Mouse (Mus musculus): ENCODE measurements around the gene Isg20l2. TPM values are rescaled to one million over a fixed set of nuclear protein-coding genes. Genes with fewer than 3 reads are reported as not detected.

Gene Isg20l2
- polyA plus RNA-seq, 1 experiment, result 12.8 TPM

DNA sequence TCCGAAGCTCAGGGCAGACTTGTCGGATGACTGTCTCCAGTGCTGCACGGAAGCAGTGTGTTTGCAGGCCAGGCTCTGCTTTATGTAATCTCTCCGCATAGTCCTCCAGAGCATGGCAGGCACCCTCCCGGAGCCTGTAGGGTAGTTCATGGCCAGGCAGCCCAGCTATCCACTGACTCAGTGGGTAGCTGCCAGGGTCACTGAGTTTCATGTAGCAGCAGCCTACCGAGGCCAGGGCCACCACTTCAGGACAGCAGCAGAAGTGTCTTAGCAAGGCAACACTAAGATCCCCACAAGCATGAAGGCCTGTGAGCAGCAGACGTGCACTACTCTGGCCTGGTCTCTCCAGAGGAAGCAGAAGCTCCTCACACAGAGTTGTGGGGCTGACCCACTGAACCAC, 5.1 kb upstream of the Isg20l2 start:
- TF ChIP-seq CTCF (IDR thresholded peaks at IDR 0.05; ENCODE audit: insufficient read depth, low read length) (no peak), POLR2A (IDR thresholded peaks at IDR 0.05; ENCODE audit: borderline replicate concordance, extremely low read depth, low read depth, low read length) (no peak)
- H3K4me3 ChIP-seq (replicated peaks; ENCODE audit: extremely low read depth, low read depth, low read length), result no peak overlapping the region
- no peak for DNase-seq
- peaks cover 3% of the 10 kb centered on the region for H3K4me1 ChIP-seq (ENCODE audit: control insufficient read depth, insufficient read depth, low read length)
- 89% methylated on average over 7 of the region's 7 CpGs for WGBS

DNA sequence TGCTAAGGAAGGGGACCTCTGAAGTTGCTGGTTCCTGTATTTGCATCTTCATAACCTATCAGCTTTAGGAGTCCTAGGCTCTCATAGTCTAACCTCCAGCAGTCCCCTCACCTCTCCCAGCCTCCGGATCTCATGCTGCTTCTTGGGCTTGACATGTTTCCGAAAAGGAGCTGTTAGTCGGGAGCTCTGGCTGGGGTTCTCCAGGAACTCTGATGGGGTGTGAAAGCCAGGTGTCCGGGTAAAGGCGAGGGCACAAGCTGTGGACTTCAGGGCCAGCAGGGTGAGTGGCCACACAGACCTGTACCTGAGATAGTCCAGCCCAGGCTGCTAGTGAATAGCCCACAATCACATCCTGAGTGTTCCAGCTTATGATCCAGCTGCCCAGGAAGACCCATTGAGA, 2.7 kb upstream of the Isg20l2 start:
- no peak for DNase-seq
- 86% methylated on average over 5 of the region's 5 CpGs for WGBS
- Histone ChIP-seq H3K4me1 (ENCODE audit: control insufficient read depth, insufficient read depth, low read length) (peaks cover 6% of the 10 kb centered on the region), H3K4me3 (replicated peaks; ENCODE audit: extremely low read depth, low read depth, low read length) (no peak overlapping the region)
- no peak for TF ChIP-seq POLR2A (IDR thresholded peaks at IDR 0.05; ENCODE audit: borderline replicate concordance, extremely low read depth, low read depth, low read length)

DNA sequence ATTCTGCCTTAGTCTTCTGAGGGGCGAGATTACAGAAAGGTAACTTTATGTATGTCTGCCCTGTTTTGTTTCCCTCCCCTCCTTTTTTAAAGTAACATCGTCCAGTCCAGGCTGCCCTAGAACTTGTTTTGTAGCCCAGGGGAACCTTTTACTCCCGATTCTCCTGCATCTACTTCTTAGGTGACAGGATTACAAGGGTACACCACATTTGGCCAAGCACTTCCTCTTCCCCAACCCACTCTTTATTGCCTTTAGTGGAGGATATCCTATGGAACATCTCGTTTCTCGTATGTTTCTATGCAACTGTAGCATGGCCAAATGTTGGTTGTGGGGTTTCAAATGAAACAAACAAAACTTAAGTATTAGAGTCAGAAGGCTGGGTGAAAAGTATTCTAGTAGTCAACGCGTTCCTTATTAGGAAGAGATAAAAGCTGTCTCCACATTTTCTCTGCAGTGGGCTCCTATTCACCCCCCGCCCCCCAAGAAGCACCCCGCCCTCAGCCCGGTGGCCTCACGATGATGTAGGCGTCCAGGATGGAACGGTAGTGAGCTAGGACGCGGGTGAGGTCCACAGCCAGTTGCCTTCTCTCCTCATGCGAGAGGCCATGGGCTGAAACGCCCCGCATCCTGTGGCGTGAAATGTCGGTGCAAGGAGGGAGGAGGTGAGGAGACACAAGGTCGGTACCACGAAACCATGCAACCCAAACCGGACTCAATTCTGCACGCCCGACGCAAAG, 605 bp upstream of the Isg20l2 start:
- WGBS, result 3% methylated on average over 26 of the region's 26 CpGs
- Histone ChIP-seq H3K4me1 (ENCODE audit: control insufficient read depth, insufficient read depth, low read length) (peaks cover 6% of the 10 kb centered on the region), H3K4me3 (replicated peaks; ENCODE audit: extremely low read depth, low read depth, low read length) (peak overlapping the region; percentile 89)
- no peak for TF ChIP-seq POLR2A (IDR thresholded peaks at IDR 0.05; ENCODE audit: borderline replicate concordance, extremely low read depth, low read depth, low read length)
- TF ChIP-seq CTCF (IDR thresholded peaks at IDR 0.05; ENCODE audit: insufficient read depth, low read length), result no peak
- DNase-seq, result no peak

DNA sequence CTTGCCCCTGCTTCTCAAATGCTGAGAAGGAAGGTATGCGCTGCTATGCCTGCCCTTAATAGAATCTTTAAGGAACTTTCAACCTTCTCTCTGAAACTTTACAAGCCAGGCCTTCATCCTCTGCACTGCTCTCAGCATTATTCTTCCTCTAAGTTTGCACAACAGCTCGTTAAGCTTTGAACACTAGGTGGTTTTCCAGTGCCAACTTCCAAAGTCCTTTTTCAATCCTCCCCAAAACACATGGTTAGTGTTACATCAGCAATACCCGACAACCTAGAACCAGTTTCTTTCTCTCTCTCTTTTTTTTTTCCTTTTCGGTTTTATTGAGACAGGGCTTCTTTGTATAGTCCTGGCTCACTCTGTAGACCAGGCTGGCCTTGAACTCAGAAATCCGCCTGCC, 3.9 kb downstream of the Isg20l2 start:
- Histone ChIP-seq H3K4me3 (replicated peaks; ENCODE audit: extremely low read depth, low read depth, low read length) (no peak overlapping the region), H3K4me1 (ENCODE audit: control insufficient read depth, insufficient read depth, low read length) (peaks cover 6% of the 10 kb centered on the region)
- 74% methylated on average over 5 of the region's 5 CpGs for WGBS
- DNase-seq, result no peak
- TF ChIP-seq CTCF (IDR thresholded peaks at IDR 0.05; ENCODE audit: insufficient read depth, low read length), result no peak
- TF ChIP-seq POLR2A (IDR thresholded peaks at IDR 0.05; ENCODE audit: borderline replicate concordance, extremely low read depth, low read depth, low read length), result no peak

DNA sequence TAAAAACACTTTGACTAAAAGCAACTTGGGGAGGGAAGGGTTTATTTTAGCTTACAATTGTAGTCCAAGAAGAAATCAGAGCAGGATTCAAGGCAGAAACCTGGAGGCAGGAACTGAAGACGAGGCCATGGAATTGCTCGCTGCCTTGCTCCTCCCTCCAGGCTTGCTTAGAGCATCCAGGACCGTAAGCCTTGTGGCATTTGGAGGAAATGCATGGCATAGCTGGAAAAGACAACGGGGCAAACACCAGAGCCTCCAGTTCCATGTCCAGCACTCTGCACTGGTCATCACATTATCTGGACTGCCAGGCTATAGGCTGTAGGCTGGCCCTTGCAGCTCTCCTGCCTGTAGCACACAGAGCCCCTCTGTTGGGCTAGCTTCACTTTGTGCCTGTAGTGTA, 4.4 kb downstream of the Isg20l2 start:
- Histone ChIP-seq H3K4me3 (replicated peaks; ENCODE audit: extremely low read depth, low read depth, low read length) (no peak overlapping the region), H3K4me1 (ENCODE audit: control insufficient read depth, insufficient read depth, low read length) (peaks cover 6% of the 10 kb centered on the region)
- no peak for DNase-seq
- TF ChIP-seq CTCF (IDR thresholded peaks at IDR 0.05; ENCODE audit: insufficient read depth, low read length) (no peak), POLR2A (IDR thresholded peaks at IDR 0.05; ENCODE audit: borderline replicate concordance, extremely low read depth, low read depth, low read length) (no peak)
- 52% methylated on average over 4 of the region's 4 CpGs for WGBS

DNA sequence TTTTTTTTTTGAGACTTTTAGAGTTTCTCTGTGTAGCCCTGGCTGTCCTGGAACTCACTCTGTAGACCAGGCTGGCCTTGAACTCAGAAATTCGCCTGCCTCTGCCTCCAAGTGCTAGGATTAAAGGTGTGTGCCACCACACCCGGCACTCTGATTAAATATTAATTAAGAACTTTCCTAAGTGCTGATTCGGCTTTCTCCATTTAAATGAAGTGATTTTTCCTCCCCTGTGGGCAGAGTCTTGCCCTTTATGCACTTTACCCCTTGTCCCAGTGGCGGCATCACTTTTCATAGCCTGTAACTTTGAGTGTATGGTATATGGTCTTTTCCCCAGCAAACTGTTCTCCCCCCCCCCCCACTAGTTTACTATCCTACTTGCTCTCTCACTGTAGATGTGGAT, 5.1 kb downstream of the Isg20l2 start:
- Histone ChIP-seq H3K4me3 (replicated peaks; ENCODE audit: extremely low read depth, low read depth, low read length) (no peak overlapping the region), H3K4me1 (ENCODE audit: control insufficient read depth, insufficient read depth, low read length) (peaks cover 6% of the 10 kb centered on the region)
- DNase-seq, result no peak
- WGBS, result 77% methylated on average over 4 of the region's 4 CpGs
- TF ChIP-seq CTCF (IDR thresholded peaks at IDR 0.05; ENCODE audit: insufficient read depth, low read length) (no peak), POLR2A (IDR thresholded peaks at IDR 0.05; ENCODE audit: borderline replicate concordance, extremely low read depth, low read depth, low read length) (no peak)

DNA sequence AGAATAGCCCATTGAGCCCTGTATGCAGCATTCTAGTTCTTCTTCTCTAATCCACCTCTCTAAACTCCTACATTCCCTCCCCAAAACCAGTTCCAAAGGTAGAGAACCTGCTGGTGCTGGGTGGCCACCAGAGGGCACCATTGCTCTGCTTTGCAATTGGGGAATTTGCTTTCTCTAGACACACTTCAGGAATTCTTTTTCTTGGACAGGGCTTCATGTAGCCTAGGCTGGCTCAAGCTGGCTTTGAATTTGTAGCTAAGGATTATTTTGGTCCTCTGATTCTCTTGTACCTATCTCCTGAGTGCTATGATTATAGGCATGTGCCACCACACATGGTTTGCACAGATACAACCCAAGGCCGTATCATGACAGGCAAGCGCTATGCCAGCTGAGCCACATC, 5.7 kb downstream of the Isg20l2 start:
- WGBS, result 97% methylated on average over 2 of the region's 2 CpGs
- DNase-seq, result peak; percentile 78
- no peak for TF ChIP-seq POLR2A (IDR thresholded peaks at IDR 0.05; ENCODE audit: borderline replicate concordance, extremely low read depth, low read depth, low read length)
- TF ChIP-seq CTCF (IDR thresholded peaks at IDR 0.05; ENCODE audit: insufficient read depth, low read length), result peak; percentile 89
- no peak overlapping the region for H3K4me3 ChIP-seq (replicated peaks; ENCODE audit: extremely low read depth, low read depth, low read length)
- peaks cover 6% of the 10 kb centered on the region for H3K4me1 ChIP-seq (ENCODE audit: control insufficient read depth, insufficient read depth, low read length)

DNA sequence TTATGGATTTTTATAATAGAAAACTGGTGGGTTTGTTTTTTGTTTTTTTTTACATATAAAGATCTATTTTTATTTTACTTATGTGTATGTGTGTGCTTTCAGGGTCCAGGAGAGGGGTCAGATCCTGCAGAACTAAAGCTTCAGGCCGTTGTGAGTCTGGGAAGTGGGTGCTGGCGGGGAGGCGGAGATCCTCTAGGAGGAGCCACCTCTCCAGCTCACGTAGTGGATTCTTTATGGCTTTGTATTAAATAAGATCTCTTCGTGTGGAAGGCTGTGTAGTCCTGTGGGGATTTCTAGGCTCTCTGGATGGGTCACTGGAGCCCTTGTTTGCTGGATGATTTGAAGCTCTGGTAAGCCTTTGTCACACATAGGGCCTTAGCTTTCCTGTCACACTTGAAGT, 10.5 kb downstream of the Isg20l2 start:
- 79% methylated on average over 5 of the region's 5 CpGs for WGBS
- no peaks in the 10 kb centered on the region for H3K4me1 ChIP-seq (ENCODE audit: control insufficient read depth, insufficient read depth, low read length)
- no peak for DNase-seq
- TF ChIP-seq POLR2A (IDR thresholded peaks at IDR 0.05; ENCODE audit: borderline replicate concordance, extremely low read depth, low read depth, low read length) (no peak), CTCF (IDR thresholded peaks at IDR 0.05; ENCODE audit: insufficient read depth, low read length) (no peak)
- H3K4me3 ChIP-seq (replicated peaks; ENCODE audit: extremely low read depth, low read depth, low read length), result no peak overlapping the region

DNA sequence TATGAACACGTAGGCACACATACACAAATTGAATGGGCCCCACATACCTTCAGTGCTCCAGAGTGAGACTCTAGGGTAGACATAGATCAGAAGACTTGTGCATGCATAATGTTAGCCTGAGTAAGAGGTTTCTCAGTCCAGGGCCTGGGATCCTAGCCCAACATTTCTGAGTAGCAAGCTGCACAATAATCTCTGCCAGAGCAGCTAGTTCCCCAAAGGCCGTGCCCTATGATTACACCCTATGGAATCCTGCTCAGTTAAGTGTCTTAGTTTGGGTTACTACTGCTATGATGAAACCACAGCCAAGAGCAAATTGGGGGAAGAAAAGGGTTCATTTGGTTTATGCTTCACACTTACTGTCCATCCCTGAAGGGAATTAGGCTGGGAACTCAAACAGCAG, 12.4 kb downstream of the Isg20l2 start:
- WGBS, result 88% methylated on average over 2 of the region's 2 CpGs
- Histone ChIP-seq H3K4me3 (replicated peaks; ENCODE audit: extremely low read depth, low read depth, low read length) (no peak overlapping the region), H3K4me1 (ENCODE audit: control insufficient read depth, insufficient read depth, low read length) (no peaks in the 10 kb centered on the region)
- DNase-seq, result no peak
- TF ChIP-seq POLR2A (IDR thresholded peaks at IDR 0.05; ENCODE audit: borderline replicate concordance, extremely low read depth, low read depth, low read length) (no peak), CTCF (IDR thresholded peaks at IDR 0.05; ENCODE audit: insufficient read depth, low read length) (no peak)

DNA sequence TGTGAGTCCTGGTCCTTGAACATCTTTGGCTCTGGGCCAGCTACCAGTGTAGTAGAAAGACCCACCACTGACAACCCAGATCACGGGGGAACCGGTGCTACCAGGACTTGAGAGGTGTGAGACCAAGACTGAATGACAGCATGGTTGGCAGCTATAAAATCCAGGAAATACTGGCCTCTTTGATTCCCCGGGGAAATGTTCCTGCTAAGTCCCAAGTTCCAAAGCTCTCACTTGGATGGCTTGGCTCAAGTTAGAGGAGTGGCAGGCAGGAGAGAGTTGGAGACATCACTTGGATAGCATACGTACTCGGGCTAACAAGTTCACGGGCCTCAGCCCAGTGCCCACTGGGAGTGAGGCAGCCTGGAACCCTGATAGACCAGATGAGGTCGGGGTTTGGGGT, 13.5 kb downstream of the Isg20l2 start:
- Histone ChIP-seq H3K4me1 (ENCODE audit: control insufficient read depth, insufficient read depth, low read length) (no peaks in the 10 kb centered on the region), H3K4me3 (replicated peaks; ENCODE audit: extremely low read depth, low read depth, low read length) (no peak overlapping the region)
- WGBS, result 69% methylated on average over 7 of the region's 7 CpGs
- DNase-seq, result no peak
- TF ChIP-seq POLR2A (IDR thresholded peaks at IDR 0.05; ENCODE audit: borderline replicate concordance, extremely low read depth, low read depth, low read length), result no peak
- no peak for TF ChIP-seq CTCF (IDR thresholded peaks at IDR 0.05; ENCODE audit: insufficient read depth, low read length)

Measured in lung, adult 2 months (tissue).